Mouse (Mus musculus) ovary, postnatal 14 days (tissue): ENCODE data around the gene Arl13b.

Experiments used
- DNase-seq: peaks from one replicate; pipeline ENCODE4 v3.0.0; 2022; ENCODE audit warnings: low spot score

Gene Arl13b

GRCm38 (mm10) chr16:62814491-62814890 lies 32.3 kb downstream of the Arl13b start, which contains the start of gene Stx19:
Gene Stx19, plus strand, starts transcription at chr16:62814676.
- DNase-seq = no peak

DNA sequence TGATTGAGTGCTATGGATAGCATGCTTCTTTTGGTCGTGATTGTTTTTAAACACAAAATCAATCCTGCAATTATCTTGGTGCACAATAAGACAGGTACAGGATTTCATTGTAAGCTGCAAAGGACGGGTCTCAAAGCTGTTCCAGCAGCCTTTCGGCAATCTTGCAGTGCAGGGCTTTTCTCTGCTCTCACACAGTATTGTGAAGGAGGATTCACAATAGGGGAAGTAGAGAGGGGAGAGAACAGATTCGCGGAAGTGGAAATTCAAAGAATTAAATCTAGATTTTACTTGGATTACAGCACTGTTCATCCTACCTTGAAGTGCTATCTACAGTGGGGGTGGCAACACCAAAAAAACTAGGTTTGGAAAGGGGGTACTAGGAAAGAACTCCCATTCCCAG lies 33.0 kb downstream of the Arl13b start:
- no peak for DNase-seq

DNA sequence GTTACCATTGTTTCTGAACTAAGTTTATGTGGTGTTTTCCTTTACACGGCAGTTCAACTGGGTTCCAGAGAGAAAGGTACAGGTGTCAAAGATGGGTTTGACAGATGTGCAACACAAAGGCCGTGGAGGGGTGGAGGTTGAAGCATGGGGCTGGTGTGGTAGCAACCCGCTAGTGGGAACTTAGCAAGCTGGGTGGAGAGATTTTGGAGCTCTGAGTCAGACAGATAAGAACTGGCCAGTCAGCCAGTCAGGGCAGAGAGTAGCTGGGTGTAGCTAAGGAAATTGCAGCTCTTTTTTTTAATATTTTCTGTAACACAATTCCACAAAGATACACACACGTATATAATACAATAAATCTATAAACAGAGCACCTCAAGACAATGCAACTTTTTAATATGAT lies 36.0 kb downstream of the Arl13b start:
- no peak for DNase-seq

DNA sequence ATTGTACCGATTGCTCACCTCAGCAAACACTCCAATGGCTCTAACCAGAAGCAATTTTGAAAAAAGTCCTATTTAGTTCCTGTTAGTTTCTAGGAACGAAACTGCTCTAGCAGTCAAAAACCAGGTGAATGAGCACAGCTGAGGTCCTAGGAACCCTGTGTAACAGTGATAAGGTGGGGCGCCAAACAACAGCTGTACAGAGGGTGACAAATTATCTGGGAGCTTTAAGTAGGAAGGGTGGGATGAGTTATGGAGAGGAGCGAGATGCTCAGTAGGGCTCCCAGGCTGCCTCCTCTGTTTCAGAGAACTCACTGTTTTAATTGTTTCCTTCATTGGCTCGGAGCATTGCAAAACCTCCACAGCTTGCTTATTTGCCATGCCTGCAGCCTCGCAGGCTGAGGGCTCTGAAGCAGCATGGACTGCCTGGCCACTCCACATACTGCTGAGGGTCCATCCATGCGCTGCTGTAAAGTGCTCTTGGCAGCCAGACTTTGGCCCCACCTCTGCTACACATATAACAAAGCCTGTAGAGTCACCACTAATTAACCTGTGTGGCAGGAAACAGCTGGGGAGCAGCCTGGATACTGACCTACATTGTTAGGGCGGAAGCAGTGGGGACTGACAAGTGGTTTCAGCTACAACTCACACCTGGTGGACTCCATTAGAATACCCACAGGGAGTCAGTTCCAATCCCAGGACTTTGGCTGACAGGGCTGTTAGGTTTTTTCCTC lies 39.4 kb downstream of the Arl13b start:
- DNase-seq = no peak

- no peak for DNase-seq
Observed at GRCm38 (mm10) chr16:62804621-62805020, 42.2 kb downstream of the Arl13b start.

GRCm38 (mm10) chr16:62799839-62800238 lies 47.0 kb downstream of the Arl13b start:
- no peak for DNase-seq

- DNase-seq = no peak
Observed at GRCm38 (mm10) chr16:62799426-62799825, 47.4 kb downstream of the Arl13b start.

- no peak for DNase-seq
Observed at GRCm38 (mm10) chr16:62798808-62799207, 48.0 kb downstream of the Arl13b start.

DNA sequence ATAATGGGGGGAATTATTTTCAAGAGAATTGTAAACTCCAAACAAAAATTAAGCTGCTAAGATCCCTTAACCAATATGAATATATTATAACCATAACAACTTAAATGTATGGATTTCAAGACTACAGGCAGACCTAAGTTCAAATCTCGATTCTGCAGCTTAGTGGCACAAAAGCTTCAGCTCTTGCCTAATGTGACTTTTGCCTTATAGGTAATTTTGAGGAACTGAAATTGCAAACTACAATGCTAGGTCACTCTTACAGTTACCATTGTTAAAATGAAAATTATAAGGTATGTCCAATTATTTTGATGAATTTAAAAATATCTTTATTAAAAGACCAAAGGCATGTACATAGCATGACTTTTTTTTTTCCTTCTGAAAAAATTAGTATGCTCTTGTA lies 50.2 kb downstream of the Arl13b start:
- DNase-seq = no peak

GRCm38 (mm10) chr16:62786621-62787331 lies 60.1 kb downstream of the Arl13b start, which contains the start of gene Nsun3:
Gene Nsun3, minus strand, starts transcription at chr16:62786818.
- peak; percentile 77 for DNase-seq

DNA sequence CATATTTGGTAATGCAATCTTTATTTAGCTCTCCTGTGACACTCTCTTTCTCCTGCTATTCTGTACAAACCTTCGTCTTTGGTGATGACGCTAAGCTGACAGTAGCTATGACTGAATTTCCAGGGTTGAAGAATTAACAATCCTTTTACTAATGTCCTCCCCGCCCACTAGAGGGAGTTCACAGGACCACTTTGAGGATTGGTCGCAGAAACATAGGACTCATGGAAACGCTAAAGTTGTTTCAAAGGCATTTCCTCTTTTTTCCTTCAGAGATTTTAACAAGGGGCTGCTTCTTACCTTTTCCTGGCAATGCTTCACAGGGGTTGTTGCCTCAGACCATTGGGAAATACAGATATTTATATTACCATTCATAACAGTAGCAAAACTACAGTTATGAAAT lies 64.6 kb downstream of the Arl13b start:
- no peak for DNase-seq

- no peak for DNase-seq
Observed at GRCm38 (mm10) chr16:62778282-62778681, 68.6 kb downstream of the Arl13b start.

- no peak for DNase-seq
Observed at GRCm38 (mm10) chr16:62776034-62776433, 70.8 kb downstream of the Arl13b start.

DNA sequence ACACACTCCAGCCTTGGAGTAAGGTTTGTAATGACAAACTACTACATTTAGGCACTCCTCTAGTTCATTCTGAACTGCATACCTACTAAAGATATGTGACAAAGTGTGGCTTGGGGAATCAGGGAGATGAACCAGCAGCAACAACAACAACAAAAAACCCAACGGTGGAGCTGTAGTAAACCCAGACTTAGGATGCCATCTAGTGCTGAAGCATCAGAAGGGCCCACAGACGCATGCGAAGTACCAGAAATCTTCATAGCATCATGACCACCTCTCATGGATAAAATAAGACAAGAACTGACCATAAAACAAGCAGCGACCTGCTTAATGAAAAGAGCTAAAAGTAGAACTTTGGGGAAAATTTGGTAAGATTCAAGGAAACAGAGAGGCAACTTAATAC lies 73.4 kb downstream of the Arl13b start:
- no peak for DNase-seq

- DNase-seq = no peak
Observed at GRCm38 (mm10) chr16:62758340-62758739, 88.5 kb downstream of the Arl13b start.

- no peak for DNase-seq
Observed at GRCm38 (mm10) chr16:62755307-62755706, 91.5 kb downstream of the Arl13b start.

GRCm38 (mm10) chr16:62753597-62753996 lies 93.2 kb downstream of the Arl13b start:
- DNase-seq = no peak

GRCm38 (mm10) chr16:62753079-62753478 lies 93.8 kb downstream of the Arl13b start:
- DNase-seq = no peak

DNA sequence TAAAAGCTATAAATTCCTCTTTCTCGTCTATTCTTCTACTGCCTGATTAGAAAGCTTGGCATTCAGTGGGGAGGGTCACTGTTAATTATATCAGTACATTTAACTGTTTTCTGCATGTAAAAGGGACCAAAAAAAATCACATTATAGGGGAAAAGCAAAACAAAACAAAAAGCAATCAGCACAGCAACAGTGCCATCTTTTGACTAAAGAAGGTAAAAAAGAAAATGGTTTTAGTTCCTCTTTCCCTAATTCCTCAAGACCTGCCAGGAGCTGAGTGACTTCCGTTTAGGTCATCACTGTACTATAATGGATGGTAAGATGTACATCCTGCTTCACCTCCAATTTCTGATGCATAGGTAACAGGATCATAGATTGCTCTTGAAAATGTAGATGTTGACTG lies 101.0 kb downstream of the Arl13b start:
- no peak for DNase-seq
